Comparison of ENCODE assay signal across 7 mouse cellular contexts in the genomic region with DNA sequence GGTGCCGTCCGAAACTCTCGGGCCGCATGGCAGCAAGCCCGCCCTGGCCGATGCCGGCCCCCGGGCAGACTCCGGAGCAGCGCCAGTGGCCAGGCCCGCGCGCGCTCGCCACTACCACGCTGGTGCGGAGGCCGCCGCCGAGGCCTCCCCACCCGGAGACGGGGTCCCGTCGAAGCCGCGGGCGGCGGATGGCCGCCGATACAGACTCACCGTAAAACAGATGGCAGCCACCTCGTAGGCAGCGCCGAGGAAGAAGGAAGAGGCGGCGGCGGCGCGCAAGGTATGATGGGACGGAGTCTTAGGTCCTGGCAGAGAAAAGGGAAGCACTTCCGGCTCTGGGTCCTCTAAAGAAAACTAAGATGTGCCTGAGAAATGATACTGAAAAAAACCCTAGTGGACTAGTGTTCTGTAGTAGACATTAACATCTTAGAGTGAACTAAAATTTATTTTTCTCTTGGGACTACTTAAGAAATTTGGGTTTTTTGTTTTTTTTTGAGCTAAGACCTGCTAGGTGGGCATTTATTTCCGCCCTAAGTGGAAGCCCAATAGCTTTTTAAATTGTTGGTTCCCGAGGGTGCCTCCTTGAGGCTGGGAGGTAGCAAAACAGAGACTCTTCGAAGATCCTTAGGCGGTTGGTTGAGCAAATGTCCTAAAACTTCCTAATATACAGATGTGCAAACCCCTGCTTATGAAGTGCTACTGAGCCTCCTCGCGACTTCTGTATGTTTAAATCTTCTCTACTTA. TPM values are rescaled to one million over a fixed set of nuclear protein-coding genes. Genes with fewer than 3 reads are reported as not detected.
A peak's percentile ranks its signal among the peaks of the same experiment; 100 is the strongest.
DNase-seq lines count a peak whose midpoint lies in the region; ATAC-seq lines count a peak whose summit lies in the region.

A gene (minus strand): TSS at position 260 of the 744 bp plus-strand sequence.

- no peaks in the 10 kb centered on the region for H3K9me3 ChIP-seq in intestine, embryonic 16.5 days (ENCODE audit: control insufficient read depth, low read length)
- no peaks in the 10 kb centered on the region for H3K9me3 ChIP-seq in midbrain, embryonic 11.5 days (ENCODE audit: control insufficient read depth, low read length)

- peak within 1 kb of the TSS; percentile 57 for H3K4me2 ChIP-seq in intestine, embryonic 16.5 days (ENCODE audit: low read depth, low read length)
- H3K4me2 ChIP-seq in midbrain, embryonic 11.5 days: peak within 1 kb of the TSS; percentile 88

- peaks cover 3% of the 10 kb centered on the region; the same call in 1 of the 2 replicates for H3K36me3 ChIP-seq in intestine, embryonic 16.5 days (ENCODE audit: control insufficient read depth, insufficient read depth, low read length)
- H3K36me3 ChIP-seq in midbrain, embryonic 11.5 days (ENCODE audit: control insufficient read depth, insufficient read depth, low read length): peaks cover 22% of the 10 kb centered on the region; the same call in 1 of the 2 replicates

- H3K4me1 ChIP-seq in intestine, embryonic 16.5 days (ENCODE audit: control insufficient read depth, insufficient read depth, low read length): peaks cover 17% of the 10 kb centered on the region
- H3K4me1 ChIP-seq in midbrain, embryonic 11.5 days (ENCODE audit: control insufficient read depth, insufficient read depth, low read length): peaks cover 15% of the 10 kb centered on the region

- H3K9ac ChIP-seq in intestine, embryonic 16.5 days (ENCODE audit: low read depth, low read length): peak within 1 kb of the TSS; percentile 98
- H3K9ac ChIP-seq in midbrain, embryonic 11.5 days (ENCODE audit: low read length): peak within 1 kb of the TSS; percentile 100

- peak within 1 kb of the TSS; percentile 92 for H3K27ac ChIP-seq in intestine, embryonic 16.5 days (ENCODE audit: low read length)
- H3K27ac ChIP-seq in midbrain, embryonic 11.5 days (ENCODE audit: low read depth, low read length): peak within 1 kb of the TSS; percentile 91

- ATAC-seq in intestine, embryonic 16.5 days: peak; percentile 84
- peak; percentile 84 for ATAC-seq in midbrain, embryonic 11.5 days (ENCODE audit: low FRiP score)

- DNase-seq in adrenal gland, adult 8-10 months: peak; percentile 75
- DNase-seq in embryo, embryonic 9.5 days (ENCODE audit: extremely low spot score): peak; percentile 92
- peak; percentile 70 to 86 for DNase-seq in gastrocnemius, postnatal 4 days (ENCODE audit: low spot score in 2 of 2)
- DNase-seq in left cerebral cortex, postnatal 36 days (ENCODE audit: low spot score in 2 of 2): peak; percentile 89 to 91
- DNase-seq in midbrain, embryonic 11.5 days (ENCODE audit: low spot score, missing footprints): peak; percentile 99
- DNase-seq in skeletal muscle tissue, adult 2 months (ENCODE audit: low read depth, low spot score): peak; percentile 81

- H3K4me3 ChIP-seq in intestine, embryonic 16.5 days (ENCODE audit: low read length): peak within 1 kb of the TSS; percentile 77
- H3K4me3 ChIP-seq in midbrain, embryonic 11.5 days (ENCODE audit: low read depth, low read length): peak within 1 kb of the TSS; percentile 100

- WGBS in intestine, embryonic 16.5 days: under 1% methylated on average over 47 of the region's 47 CpGs
- under 1% methylated on average over 47 of the region's 47 CpGs for WGBS in midbrain, embryonic 11.5 days

- intact Hi-C loops in left cerebral cortex, postnatal 36 days (cut with DNase I): loop anchor here (5.0 kb wide), 1 partner anchor 131 kb away; a partner anchor contains a TSS

- H3K27me3 ChIP-seq in intestine, embryonic 16.5 days (replicated peaks; ENCODE audit: control insufficient read depth, insufficient read depth, low read length): no peaks in the 10 kb centered on the region
- H3K27me3 ChIP-seq in midbrain, embryonic 11.5 days (ENCODE audit: control insufficient read depth, insufficient read depth, low read length): no peaks in the 10 kb centered on the region

RNA-seq across cellular contexts. Expression of the gene that starts here (rescaled TPM):
- total RNA-seq in adrenal gland, adult 8-10 months (2022): 1,000 to 10,000 TPM in 3 of 4 experiments, 100 to 1,000 TPM in 1; 999 to 1,169 (median 1,094) TPM
- total RNA-seq in gastrocnemius, postnatal 4 days (2021): 1,000 to 10,000 TPM; 1,342 to 1,439 TPM
- 1,840 and 1,978 TPM in 2 replicates for polyA plus RNA-seq in intestine, embryonic 16.5 days (2015; fragmentation: Nextera tagmentation; extraction: Ambion mirVana)
- total RNA-seq in left cerebral cortex, postnatal 36 days (2021): 100 to 1,000 TPM; 444 to 498 TPM
- 1,817 and 1,848 TPM in 2 replicates for polyA plus RNA-seq in midbrain, embryonic 11.5 days (2014; fragmentation: Nextera tagmentation; extraction: Ambion mirVana)

Comparison
In these comparisons a context has a peak if more than half of its experiments do, and no peak if none do; other contexts are left out.
1. Peak in every context shown above with its lines: DNase-seq, ATAC-seq, H3K4me3 ChIP-seq and H3K27ac ChIP-seq.